Mouse (Mus musculus): ENCODE measurements around the gene Otub1.

GRCm38 (mm10) chr19:7180756-7181405 lies 25.2 kb downstream of the Otub1 start:
- TF ChIP-seq POLR2A (IDR thresholded peaks at IDR 0.05; ENCODE audit: low read depth, low read length), result no peak
- TF ChIP-seq CTCF (IDR thresholded peaks at IDR 0.05; ENCODE audit: extremely low read depth, insufficient read depth, insufficient read length, insufficient replicate concordance), result no peak

Data from spleen, adult 2 months (tissue).